Mouse (Mus musculus): ENCODE measurements around the gene Il4i1. TPM values are rescaled to one million over a fixed set of nuclear protein-coding genes. Genes with fewer than 3 reads are reported as not detected.
"Not testable (repeated sequence)": the region's sequence is repeated elsewhere in the genome, so short reads cannot be mapped to it uniquely, and the experiment has no call there.

The Il4i1 gene
- polyA plus RNA-seq, 2 experiments from 2014 or later: 2.0 to 4.1 TPM

DNA sequence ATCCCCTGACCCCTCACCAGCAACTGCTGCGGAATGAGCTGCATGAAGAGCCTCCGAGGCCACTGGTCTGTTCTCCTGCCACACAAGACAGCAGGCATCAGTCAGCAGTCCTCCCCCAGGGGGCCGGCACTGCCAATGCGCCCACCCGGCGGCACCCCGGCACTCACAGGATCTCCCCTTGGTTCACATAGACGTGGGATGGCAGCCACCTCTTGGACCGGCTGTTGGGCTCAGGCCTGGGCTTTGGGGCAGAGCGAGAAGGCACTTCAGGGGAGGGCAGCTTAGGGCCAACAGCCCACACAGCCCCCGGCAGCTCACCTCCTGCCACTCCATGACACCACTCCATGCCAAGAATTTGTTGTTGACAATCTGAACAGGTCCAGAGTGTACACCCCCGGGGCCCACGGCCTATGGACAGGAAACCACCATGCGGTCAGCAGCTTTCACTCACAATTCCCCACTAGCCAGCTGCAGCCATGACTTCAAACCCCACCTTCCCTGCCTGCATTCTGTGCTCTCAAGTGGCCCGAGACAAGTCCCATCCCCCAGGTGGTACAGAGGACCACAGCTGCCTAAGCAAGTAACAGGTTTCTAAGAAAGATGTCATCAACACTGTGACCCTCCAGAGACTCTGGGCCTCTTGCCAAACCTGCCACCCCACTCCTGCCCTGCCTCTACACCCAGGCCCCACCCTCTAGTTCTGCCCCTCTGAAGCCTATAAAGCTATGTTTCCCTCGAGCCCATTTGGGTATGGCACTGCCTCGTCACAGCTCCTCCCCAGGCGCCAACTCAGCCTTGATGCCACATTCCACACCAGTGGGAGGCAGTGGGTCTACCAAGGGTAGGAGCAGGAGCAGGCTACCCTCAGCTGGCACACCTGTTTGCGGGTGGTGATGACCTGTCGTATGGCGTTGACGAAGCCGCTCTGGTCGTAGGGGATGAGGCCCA, 48.7 kb downstream of the Il4i1 start:
- no peak for ATAC-seq

DNA sequence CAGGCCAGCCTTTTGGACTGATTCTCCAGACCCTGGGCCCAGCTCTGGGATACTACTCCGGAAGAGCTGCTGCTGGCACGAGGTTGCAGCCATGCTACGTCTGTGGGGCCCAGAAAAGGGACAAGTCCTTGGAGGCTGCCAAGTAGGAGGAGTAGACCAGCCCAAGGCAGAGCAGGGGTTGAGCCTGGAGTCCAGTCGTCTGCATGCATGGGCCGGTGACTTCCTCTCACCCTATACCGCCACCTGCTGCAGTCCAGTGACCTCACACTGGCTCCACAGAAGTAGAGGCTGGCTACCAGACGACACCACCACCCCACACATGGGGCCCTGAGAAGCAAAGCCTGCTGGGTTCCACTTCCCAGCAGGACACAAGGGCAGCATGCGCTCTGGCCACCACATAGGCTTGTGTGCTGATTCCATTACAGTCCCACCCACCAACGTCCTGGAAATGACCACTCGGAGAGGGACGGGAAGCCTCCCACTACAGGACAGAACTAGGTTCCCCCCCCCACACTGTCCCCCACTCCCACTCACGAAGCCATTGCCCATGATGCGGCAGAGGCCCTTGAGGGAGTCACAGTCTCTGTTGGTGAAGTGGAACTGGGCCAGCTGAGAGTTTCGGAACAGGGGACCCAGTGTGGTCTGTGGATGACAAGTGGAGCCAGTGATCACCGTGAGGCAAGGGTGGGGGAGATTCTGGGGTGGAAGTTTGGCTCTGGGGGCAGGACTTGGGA, 50.3 kb downstream of the Il4i1 start:
- no peak for ATAC-seq

DNA sequence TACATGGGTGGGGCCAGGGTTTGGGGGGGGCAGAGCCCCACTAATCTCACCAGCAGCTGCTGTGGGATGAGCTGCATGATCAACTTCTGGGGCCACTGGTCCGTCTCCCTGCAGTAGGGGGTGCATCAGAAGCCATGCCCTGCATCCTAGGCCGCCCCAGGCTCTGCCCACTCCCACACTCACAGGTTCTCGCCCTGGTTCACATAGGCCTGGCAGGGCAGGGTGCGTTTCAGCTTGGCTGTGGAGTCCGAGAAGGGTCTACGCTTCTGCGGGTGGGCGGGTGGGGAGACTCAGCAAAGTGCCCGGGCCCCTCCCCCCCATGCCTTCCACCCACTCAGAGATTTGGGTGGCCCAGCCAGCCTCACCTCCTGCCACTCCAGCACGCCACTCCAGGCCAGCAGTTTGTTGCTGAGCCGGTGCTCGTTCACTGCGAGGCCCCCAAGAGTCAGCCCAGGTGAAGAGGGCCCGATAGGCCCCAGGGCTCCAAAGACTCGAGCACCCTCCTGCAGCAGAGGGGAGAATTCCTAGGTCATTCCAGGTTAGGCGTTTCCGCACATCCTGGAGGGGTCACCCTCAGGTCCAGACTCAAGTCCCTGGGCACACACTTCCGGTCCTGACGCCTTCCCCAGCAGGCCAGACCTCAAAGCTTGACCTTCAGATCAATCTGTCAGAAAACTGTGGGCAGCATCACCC, 51.0 kb downstream of the Il4i1 start:
- ATAC-seq: no peak

DNA sequence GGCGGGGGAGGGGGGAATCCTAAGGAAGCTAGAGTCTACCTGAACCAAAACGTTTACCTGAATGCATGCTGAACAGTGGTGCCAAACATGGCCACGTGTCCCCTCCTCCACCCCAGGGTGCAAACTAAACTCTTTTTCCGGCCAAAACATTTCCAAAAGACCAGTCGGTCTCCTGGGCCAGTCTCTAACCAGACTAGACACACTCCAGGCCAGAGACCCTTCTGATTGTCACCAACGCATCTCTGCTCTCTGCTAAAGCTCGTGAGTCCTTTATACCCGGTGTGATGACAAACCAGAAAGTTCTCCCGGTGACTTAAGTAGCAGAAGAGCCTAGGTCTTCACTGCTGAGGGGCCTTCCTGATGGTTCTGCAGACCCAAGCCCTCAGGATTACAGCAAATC, 51.6 kb downstream of the Il4i1 start:
- no peak for ATAC-seq

DNA sequence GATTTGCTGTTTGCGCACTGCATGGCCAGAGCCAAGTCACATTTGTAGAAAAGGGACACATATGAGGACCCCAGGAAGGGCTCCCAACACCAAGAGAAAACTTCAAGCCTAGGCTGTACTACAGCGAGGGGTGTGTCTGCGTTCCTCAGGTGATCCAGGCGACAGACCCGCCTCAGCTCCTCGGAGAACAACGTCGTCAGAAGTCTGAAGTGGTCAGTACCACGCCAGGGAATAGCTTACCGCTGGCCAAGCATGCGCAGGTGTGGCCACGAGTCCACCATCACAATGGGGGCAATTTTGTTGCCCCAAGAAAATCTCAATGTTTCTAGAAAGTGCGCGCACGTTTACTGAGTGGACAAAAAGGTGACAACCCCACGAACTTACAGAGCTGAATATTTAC, 52.3 kb downstream of the Il4i1 start:
- no peak for ATAC-seq

GRCm38 (mm10) chr7:44868919-44869696, 52.9 kb downstream of the Il4i1 start:
- peak; percentile 21 for ATAC-seq

DNA sequence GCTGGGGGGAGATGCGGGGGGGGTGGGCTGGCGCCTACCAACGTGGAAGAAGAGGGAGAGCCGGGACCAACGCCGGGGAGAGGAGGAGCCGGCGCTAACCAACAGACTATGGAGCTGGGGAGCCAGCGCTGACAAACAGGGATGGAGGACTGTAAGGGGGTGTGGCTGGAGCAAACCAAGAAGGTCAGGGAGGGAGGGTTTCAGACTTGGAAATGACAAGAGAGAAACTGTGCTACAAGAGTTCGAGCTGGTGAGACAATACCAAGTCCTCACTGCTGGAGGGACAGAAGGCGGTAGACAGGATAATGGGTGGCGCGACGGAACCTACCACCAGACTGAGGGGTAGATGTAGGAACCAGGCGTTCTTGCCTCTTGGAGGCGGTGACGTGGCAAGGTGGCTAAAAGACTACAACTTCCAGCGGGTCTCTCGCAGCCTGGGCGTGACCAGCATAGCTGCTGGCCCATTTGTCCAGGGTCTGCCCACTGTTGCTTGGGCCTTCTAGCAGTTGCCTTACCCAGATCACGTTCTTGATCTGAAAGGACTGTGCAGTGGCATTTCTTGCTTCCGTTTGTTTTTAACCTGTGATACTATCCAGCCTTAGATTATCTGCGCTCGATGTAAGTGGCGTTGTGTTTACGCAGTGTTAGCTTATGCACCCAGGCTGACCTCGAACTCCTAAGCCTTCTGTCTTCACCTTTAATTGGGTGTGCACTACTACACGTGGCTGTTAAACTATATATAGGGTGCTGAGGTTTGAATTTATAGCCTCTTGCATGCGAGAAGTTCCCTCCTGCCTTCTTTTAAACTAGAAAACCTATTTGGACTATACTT, 53.7 kb downstream of the Il4i1 start, which contains the start of gene Ptov1:
Ptov1 (minus strand) TSS at position 92 of the 832 bp plus-strand sequence.
- ATAC-seq: peak; percentile 81

- no peak for ATAC-seq
Measured at GRCm38 (mm10) chr7:44870614-44871013, 54.4 kb downstream of the Il4i1 start.

DNA sequence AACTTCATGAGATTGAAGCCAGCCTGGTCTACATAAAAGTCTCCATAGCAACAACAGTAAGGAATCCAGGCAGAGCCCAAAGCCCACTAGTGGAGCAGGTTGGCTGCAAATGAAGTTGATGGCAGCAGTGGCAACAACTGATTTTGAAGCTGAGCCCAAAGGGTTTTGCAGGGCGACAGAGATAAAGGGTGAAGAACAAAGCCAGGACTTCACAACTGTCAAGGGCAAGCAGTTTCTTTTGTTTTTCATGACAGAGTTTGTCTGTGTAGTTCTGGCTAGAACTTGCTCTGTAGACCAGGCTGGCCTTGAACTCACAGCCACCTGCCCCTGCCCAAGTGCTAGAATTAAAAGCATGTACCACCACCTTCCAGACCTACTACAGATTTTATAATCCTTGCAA, 55.0 kb downstream of the Il4i1 start:
- no peak for ATAC-seq

GRCm38 (mm10) chr7:44871774-44872173, 55.6 kb downstream of the Il4i1 start:
- not testable (repeated sequence) for ATAC-seq

- no peak for ATAC-seq
Measured at GRCm38 (mm10) chr7:44877833-44878232, 61.6 kb downstream of the Il4i1 start.

DNA sequence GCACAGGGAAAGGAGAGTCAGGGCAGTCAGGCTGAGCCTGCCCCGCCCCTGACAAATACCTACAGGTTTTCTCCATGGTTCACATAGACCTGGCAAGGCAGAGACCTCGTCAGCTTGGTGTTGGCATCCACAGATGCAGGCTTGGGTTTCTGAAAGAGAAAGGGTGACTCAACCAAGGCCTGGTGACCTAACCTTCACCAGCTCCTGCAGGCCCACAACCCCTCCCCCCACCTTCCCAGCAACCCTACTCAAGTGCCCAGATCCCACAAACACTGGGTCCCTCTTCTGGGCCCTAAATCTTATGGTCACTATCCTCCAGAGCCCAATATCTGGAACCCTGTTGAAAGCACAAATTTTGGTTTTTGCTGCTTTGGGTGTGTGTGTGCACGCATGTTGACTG, 66.8 kb downstream of the Il4i1 start:
- no peak for ATAC-seq

GRCm38 (mm10) chr7:44884637-44885036, 68.5 kb downstream of the Il4i1 start:
- ATAC-seq: no peak

- ATAC-seq: no peak
Measured at GRCm38 (mm10) chr7:44886964-44887363, 70.8 kb downstream of the Il4i1 start.

- no peak for ATAC-seq
Measured at GRCm38 (mm10) chr7:44888256-44889105, 72.3 kb downstream of the Il4i1 start.

DNA sequence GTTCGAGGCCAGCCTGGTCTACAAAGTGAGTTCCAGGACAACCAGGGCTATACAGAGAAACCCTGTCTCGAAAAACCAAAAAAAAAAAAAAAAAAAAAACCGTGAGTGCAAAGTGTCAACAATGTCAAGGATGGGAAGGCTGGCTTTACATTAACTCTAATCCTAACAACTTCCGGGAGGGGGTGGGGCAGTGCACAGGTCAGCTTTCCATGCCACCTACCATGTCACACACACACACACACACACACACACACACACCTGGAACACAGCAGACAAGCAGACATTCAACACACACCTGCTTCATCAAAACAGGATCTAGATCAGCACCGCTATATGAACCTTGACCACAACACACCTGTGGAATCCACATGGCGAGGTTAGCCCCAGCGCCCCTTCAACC, 74.0 kb downstream of the Il4i1 start:
- no peak for ATAC-seq

All from activated CD4-positive, CD25-positive, alpha-beta regulatory T cell, adult 4 months (primary cell).